Mouse (Mus musculus): ENCODE results near the gene Gm49387. TPM values are rescaled to one million over a fixed set of nuclear protein-coding genes. Genes with fewer than 3 reads are reported as not detected.

The Gm49387 gene
- polyA plus RNA-seq, 1 experiment: not detected

DNA sequence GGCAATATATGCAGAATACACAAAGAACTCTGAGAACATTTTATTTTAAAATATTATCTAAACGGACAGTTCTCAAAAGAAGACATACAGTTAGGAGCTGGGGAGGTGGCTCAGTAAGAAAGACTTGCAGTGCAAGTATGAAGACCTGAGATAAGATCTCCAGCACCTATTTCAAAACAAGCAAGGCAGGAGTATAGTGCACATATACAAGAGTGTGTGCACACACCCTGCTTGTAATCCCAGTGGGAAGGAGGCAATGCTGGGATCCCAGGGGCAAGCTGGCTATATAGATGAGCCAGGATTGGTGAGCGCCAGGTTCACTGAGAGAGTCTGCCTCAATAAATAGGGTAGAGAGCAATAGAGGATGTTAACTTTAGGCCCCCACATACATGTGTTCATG lies 124.8 kb downstream of the Gm49387 start:
- no peak overlapping the region for H3K4me3 ChIP-seq (ENCODE audit: insufficient read depth, low read length)
- TF ChIP-seq CTCF (IDR thresholded peaks at IDR 0.05; ENCODE audit: low read depth, low read length) (no peak), POLR2A (IDR thresholded peaks at IDR 0.05; ENCODE audit: borderline replicate concordance, low read depth, low read length) (no peak)

DNA sequence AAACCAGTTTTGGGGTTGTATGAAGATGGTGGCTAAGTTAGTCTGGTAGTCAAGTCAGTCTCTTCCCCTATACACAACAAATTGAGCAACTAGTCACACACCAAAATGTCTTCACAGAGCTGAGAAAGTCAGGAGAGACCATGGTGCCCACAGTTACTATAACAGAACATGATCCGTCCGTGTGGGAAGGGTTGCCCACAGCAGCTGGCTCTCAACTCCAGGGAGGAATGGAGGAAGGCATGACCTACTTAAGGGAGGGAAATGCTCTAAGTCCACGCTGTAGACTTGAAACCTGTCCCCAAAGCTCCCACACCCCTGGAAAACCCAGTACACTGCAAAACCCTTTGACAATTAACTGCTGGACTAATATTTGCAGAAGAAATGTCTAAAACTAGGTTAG lies 130.4 kb downstream of the Gm49387 start:
- peaks cover 8% of the 10 kb centered on the region for H3K4me1 ChIP-seq (ENCODE audit: control insufficient read depth, insufficient read depth, low read length)
- no peak overlapping the region for H3K27ac ChIP-seq (ENCODE audit: insufficient read depth, low read depth, low read length)
- TF ChIP-seq CTCF (IDR thresholded peaks at IDR 0.05; ENCODE audit: low read depth, low read length) (no peak), POLR2A (IDR thresholded peaks at IDR 0.05; ENCODE audit: borderline replicate concordance, low read depth, low read length) (no peak)
- H3K4me3 ChIP-seq (ENCODE audit: insufficient read depth, low read length): no peak overlapping the region

More for the DNA sequence above, 124.8 kb downstream of the Gm49387 start:
- H3K27ac ChIP-seq (ENCODE audit: insufficient read depth, low read depth, low read length): no peak overlapping the region
- H3K4me1 ChIP-seq (ENCODE audit: control insufficient read depth, insufficient read depth, low read length): no peaks in the 10 kb centered on the region

DNA sequence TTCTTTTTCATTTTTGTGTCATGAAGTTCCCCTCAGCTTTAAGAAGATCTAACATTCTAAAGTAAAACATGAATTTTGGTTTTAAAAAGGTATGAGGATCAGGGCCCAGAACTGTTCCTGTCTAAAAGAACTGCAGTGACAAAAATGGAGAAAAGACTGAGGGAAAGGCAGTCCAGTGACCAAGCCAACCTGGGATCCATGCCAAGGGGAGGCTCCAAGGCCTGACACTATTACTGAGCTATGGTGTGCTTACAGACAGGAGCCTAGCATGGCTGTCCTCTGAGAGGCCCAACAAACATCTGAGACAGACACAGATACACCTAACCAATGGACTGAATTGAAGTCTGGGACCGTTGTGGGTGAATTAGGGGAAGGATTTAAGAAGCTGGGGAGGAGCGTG lies 130.8 kb downstream of the Gm49387 start:
- Histone ChIP-seq H3K4me3 (ENCODE audit: insufficient read depth, low read length) (no peak overlapping the region), H3K4me1 (ENCODE audit: control insufficient read depth, insufficient read depth, low read length) (peaks cover 8% of the 10 kb centered on the region), H3K27ac (ENCODE audit: insufficient read depth, low read depth, low read length) (no peak overlapping the region)
- TF ChIP-seq CTCF (IDR thresholded peaks at IDR 0.05; ENCODE audit: low read depth, low read length) (no peak), POLR2A (IDR thresholded peaks at IDR 0.05; ENCODE audit: borderline replicate concordance, low read depth, low read length) (no peak)

DNA sequence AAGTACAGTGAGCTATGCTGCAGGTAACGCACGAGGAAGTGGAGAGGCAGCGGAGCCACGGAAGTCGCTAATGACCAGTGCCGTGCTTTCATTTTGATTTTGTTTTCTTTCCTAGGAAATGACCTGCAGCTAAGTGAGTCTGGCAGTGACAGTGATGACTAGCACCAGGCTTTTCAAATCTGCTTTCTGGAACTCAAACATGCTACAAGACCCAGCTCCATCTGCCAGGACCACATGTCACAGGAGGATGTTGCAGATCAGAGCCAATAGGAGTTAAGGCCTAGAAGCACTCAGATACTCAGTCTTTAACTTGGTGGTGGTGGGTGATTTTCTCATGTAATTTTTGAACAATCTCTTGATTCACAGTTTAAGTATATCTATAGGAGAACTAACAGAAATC lies 134.2 kb downstream of the Gm49387 start:
- H3K4me3 ChIP-seq (ENCODE audit: insufficient read depth, low read length): no peak overlapping the region
- H3K4me1 ChIP-seq (ENCODE audit: control insufficient read depth, insufficient read depth, low read length): peaks cover 8% of the 10 kb centered on the region
- no peak overlapping the region for H3K27ac ChIP-seq (ENCODE audit: insufficient read depth, low read depth, low read length)
- no peak for TF ChIP-seq CTCF (IDR thresholded peaks at IDR 0.05; ENCODE audit: low read depth, low read length)
- no peak for TF ChIP-seq POLR2A (IDR thresholded peaks at IDR 0.05; ENCODE audit: borderline replicate concordance, low read depth, low read length)

DNA sequence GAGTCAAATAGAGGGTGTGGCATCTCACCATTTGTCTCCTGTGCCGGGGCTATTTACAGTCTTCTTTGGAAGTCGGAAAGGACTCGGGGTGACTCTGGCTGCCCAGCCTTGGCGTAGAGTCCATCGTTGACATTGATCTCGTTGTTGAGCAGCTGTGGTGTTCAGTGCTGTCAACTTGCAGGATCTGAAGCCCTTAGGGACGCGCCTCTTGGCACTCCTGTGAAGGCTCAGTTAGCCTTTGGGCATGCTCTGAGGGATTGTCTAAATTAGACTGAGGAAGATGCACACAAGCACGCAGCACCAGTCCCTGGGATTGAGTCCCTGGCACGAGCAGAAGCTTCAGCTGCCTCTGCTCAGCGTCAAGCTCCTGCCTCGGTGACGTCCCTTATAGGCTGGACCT lies 137.3 kb downstream of the Gm49387 start:
- Histone ChIP-seq H3K4me1 (ENCODE audit: control insufficient read depth, insufficient read depth, low read length) (peaks cover 8% of the 10 kb centered on the region), H3K4me3 (ENCODE audit: insufficient read depth, low read length) (no peak overlapping the region), H3K27ac (ENCODE audit: insufficient read depth, low read depth, low read length) (no peak overlapping the region)
- TF ChIP-seq POLR2A (IDR thresholded peaks at IDR 0.05; ENCODE audit: borderline replicate concordance, low read depth, low read length) (no peak), CTCF (IDR thresholded peaks at IDR 0.05; ENCODE audit: low read depth, low read length) (no peak)

Other genes starting within 250 kb of the Gm49387 start
- gene Sh3bp5, start 204.8 kb downstream of the Gm49387 start, polyA plus RNA-seq (2012; ENCODE audit: insufficient read depth, insufficient read length, missing spikeins): 93.0 and 99.5 TPM in 2 replicates
- gene Eaf1, start 146.5 kb downstream of the Gm49387 start, polyA plus RNA-seq (2012; ENCODE audit: insufficient read depth, insufficient read length, missing spikeins): 25.8 and 27.0 TPM in 2 replicates
- 30.6 and 30.8 TPM in 2 replicates for gene Mettl6, start 145.8 kb downstream of the Gm49387 start, polyA plus RNA-seq (2012; ENCODE audit: insufficient read depth, insufficient read length, missing spikeins)
- gene Colq, start 49.5 kb downstream of the Gm49387 start, polyA plus RNA-seq (2012; ENCODE audit: insufficient read depth, insufficient read length, missing spikeins): not detected in 2 replicates
- gene Btd, start 150 bp upstream of the Gm49387 start, polyA plus RNA-seq (2012; ENCODE audit: insufficient read depth, insufficient read length, missing spikeins): 11.9 and 14.2 TPM in 2 replicates
- 14.3 and 24.7 TPM in 2 replicates for gene Hacl1, start 408 bp upstream of the Gm49387 start, polyA plus RNA-seq (2012; ENCODE audit: insufficient read depth, insufficient read length, missing spikeins)
- 25.5 and 26.7 TPM in 2 replicates for gene Ankrd28, start 189.8 kb upstream of the Gm49387 start, polyA plus RNA-seq (2012; ENCODE audit: insufficient read depth, insufficient read length, missing spikeins)